Mouse (Mus musculus) ES-CJ7 (cell line): ENCODE measurements at regions not wholly inside any gene's neighbourhood (a gene's known extent, or its start where the extent isn't known, plus 50 kb on each side); places are given as distances from the start of the nearest gene placed in this dataset.

Source experiments
- DNase-seq: peaks from one replicate; pipeline ENCODE4 v3.0.0; 2011; ENCODE audit warnings: low read depth, low spot score

DNA sequence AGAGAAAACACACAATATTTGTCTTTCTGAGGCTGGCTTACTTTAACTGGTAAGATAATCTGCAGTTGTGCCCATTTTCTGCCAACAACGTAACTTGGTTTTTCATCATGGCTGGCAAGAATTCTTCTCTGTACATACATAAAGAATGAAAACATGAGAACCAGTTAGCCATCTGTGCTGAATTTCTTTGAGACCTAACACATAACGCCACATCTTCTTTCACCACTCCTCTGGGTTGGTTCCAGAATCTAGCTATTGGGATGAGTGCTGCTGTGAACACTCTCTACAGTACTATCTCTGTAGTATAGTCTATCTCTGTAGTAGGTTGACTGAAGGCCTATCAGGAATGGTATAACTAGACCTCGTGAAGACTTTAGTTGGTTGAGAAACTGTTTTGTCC is 132.1 kb downstream of the 1700020N01Rik start:
- no peak for DNase-seq

- DNase-seq = no peak
Observed at GRCm38 (mm10) chr10:21740256-21740655, 141.7 kb upstream of the Sgk1 start.

DNA sequence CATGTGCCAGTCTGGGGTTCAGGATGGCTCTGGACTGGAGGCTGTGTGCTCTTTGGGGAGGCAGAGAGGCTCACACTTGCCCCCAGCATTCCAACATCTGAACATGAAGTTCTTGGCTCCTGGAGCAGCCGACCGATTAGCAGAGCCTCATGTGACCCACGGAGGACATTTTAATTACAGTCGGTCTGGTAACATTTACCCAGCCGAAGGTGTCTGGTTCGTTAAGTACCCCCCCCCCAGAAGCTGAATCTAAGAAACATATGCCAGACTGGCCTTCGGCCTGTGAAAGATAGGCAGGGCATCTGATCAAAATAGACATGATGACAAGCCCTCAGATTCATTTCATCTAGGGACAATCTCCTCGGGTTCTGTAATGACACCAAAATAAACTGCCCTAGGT is 140.4 kb upstream of the Sgk1 start:
- DNase-seq = no peak

DNA sequence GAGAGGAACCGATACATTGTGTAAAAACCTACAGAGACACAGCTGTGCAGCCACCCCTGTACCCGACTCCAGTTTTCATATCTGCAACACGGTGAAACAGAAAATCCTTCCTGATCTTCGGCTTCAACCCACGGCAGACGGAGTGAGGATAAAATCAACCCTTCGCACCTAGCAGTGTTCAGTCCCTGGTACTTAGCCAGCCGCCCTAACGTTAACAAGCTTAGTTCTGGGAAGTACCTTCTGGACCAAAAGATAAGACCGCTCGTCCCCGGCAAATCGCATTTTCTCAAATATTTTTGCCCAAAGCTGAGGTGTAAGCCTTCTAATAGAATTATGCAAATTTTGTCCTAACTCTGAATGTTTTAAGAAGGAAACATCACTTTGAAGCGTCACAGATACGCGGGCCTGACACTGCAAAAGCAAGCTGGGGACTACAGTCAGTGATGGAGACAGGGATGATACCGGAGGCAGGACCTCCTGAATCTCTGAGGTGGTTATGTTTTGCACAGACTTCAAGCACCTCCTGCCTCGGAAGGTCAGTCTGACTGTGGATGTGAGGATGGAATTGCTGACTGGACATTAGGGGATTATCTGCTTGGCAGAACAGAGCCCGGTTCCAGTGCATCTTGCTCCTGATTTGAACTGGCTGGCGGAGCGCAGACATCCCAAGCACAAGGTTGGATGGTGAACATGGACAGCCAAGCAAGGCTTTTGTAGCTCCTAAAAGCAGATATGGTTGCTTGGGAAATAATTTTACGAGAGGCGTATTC is 139.8 kb upstream of the Sgk1 start:
- DNase-seq = no peak

DNA sequence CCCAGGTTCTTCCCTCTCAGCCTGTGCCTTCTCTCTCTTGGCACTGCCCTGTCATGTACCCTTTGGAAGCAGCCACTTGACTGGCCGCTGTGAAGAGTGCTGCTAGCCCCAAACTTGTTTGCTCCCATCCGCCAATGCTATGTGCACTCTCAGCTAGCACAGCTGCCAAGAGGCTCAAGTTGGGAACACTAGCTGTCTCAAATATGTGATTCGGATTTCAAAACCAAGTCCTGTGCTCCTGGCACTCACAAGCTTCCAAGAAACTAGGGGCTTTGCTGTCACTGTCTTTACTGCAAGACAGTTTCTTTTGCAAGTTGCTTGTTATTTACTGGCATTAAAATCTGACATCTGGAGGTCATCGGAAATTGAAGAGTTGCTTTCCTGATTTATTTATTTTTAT is 138.6 kb upstream of the Sgk1 start:
- no peak for DNase-seq

DNA sequence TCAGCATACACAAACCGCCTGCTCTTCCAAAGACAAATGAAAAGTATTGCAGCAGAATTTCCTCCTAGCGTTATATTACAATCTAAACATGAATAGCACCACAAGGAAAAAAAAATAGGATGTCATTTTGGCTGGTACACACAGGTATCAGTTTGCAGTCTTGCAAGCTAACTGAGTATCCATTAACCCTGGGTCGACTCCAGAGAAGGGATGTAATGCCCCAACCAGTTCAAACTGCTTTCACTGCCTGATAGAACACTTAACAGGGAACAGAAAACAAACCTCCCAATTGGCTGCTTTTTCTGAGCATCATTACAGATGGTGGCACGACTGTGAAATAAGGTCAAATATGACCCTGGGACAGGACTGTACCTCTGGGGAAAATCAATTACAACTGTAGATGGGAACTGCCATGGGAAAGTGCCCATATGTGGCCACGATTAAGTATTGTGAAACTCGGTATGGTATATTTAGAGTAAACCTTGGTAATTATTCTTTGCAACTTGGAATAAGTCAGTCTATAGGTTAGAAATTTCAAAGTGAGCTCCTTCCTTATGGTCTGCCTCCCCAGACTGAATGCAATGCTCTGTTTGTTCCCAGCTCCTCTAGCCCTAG is 137.5 kb upstream of the Sgk1 start:
- no peak for DNase-seq

DNA sequence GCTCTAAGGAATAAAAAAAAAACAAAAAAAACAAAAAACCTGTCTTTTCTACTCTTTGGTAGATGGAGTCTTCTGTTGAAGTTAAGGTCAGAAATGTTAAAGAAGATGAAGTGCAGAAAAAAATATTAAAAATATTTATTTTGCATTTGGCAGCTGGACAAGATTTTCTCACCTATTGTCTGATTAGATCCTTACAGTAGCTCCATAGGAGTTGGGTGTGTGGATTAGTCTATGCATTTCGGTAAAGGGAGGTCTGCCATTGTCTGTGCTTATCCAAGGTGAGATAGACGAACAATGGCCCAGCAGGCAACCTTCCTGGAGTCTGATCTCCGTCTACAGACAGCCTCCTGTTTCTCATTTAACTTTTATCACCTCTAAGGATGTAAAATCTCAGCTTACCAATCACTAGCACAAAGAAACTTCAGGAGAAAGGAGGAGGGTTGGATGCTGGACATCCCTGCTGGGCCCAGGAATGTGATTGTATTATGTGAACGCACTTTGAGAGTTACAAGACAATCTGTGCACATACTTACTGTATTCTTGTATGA is 136.0 kb upstream of the Sgk1 start:
- DNase-seq = peak; percentile 97

DNA sequence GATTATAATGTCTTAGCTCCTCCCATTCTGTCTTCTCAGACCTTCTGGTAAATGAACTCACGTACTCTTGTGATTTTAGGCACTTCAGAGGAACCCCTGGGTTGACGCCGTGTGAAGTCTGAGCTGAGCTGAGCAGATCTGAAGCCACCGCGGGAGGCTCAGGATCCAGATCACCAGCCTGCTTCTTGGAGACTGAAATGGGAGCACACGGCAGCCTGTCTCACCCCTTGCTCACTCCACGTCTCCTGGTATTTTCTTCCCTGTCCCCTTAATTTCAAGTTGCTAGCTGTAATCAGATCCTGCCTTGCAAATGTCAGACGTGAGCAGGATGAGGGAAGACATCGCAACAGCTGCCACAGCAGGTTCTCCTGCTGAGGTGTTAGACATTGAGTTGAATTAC is 135.3 kb upstream of the Sgk1 start:
- DNase-seq = peak; percentile 42

DNA sequence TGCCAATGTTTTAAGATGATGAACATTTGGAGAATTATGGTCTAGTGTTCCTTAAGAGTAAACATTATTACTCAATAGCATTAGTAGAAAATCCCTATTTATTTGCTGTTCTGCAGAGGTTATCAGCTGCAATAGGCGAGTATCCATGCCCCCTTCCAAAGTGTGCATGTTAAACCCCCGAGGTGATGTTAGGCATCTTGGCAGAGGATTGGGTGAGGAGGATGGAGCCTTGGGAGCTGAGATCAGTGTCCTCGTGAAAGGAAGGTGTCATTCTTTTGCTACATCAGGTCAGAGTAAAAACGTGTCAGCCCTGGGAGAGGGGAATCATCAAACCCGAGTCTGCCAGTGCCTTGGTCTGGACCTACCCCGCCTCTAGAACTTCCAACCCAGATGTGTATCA is 130.7 kb upstream of the Sgk1 start:
- no peak for DNase-seq

DNA sequence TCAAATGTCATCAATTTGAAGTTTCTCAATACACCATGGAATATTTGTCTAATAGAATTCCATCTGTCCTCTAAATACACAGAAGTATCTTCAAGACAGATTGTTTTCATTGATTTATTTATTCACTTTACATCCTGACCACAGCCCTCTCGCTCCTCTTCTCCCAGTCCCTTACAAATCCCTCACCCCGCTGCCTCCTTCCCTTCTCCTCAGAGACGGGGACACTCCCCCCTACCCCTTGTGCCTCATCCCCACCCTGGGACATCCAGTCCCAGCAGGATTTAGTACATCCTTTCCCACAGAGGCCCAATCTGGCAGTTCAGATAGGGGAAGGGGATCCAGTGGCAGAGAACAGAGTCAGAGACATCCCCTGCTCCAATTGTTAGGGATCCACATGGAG is 129.6 kb upstream of the Sgk1 start:
- no peak for DNase-seq

GRCm38 (mm10) chr10:21754763-21755548 is 127.0 kb upstream of the Sgk1 start:
- no peak for DNase-seq

GRCm38 (mm10) chr10:21755717-21756116 is 126.3 kb upstream of the Sgk1 start:
- DNase-seq = no peak

DNA sequence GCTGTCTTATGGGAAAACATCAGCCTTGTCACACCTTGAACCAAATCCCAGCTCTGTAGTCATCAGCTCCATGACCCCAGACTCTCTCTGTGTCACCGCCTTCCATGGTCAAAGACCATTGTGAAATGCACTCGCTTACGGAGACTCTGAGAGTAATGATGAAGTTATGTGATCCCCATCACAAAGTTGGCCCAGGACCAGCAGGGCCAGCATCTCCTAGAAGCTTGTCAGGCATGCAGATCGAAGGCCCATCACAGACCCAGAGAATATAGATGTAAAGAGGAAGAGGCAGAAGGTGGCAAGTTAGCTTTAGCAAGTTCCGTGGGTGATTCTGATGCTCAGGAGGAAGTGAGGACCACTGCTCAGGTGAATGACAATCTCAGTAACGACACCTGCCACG is 125.2 kb upstream of the Sgk1 start:
- DNase-seq = no peak

- DNase-seq = no peak
Observed at GRCm38 (mm10) chr10:21758122-21758521, 123.9 kb upstream of the Sgk1 start.

- no peak for DNase-seq
Observed at GRCm38 (mm10) chr10:21762516-21762915, 119.5 kb upstream of the Sgk1 start.

- DNase-seq = no peak
Observed at GRCm38 (mm10) chr10:21763017-21763964, 118.7 kb upstream of the Sgk1 start.

DNA sequence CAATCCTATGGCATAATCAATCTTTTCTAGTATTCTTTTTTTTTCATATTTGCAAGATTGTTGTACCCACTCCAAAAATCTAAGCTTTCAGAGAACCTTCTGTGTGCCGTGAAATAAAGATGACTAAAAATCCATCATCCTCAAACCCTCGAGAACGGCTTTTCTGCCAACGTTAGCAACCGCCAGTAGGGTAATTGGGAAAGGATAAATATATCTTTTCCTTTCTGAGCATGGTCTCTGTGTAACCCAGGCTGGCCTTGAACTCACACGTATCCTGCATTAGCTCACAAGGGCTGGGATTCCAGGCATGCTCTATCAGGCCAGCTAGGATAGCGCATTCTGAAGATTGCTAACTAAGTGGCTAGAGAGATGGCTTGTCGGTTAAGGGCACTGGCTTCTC is 117.9 kb upstream of the Sgk1 start:
- DNase-seq = no peak

- no peak for DNase-seq
Observed at GRCm38 (mm10) chr10:21764891-21765290, 117.1 kb upstream of the Sgk1 start.

DNA sequence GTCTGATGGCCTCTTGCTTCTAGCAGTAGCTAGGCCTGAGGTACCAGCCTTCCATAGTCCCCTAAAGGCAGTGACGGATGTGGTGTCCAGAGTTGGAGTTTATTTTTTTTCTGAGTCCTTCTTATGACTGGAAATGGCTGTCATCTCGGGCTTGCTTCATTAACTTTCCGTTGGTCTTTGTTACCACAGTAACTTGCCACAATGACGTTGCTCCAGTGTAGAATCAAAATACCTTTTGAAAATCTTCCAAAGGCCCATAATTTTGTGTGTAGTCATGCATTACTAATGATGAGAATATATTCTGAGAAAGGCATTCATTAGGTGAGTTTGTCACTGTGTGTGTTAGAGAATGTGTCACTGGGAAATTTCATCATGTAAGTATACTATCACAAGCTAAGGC is 108.4 kb upstream of the Sgk1 start:
- DNase-seq = no peak

- DNase-seq = no peak
Observed at GRCm38 (mm10) chr10:21775441-21775840, 106.5 kb upstream of the Sgk1 start.
